Mouse (Mus musculus) bone marrow macrophage, adult 2 months (primary cell): ENCODE measurements at regions not wholly inside any gene's neighbourhood (a gene's known extent, or its start where the extent isn't known, plus 50 kb on each side); places are given as distances from the start of the nearest gene placed in this dataset.

Source experiments
- CTCF ChIP-seq: IDR thresholded peaks from 2 replicates; pipeline ENCODE4 v1.5.1; 2012; ENCODE audit warnings: low read depth, mild to moderate bottlenecking, low read length, moderate library complexity
- POLR2A ChIP-seq: IDR thresholded peaks from 2 replicates; pipeline ENCODE4 v1.6.1; 2012; ENCODE audit warnings: mild to moderate bottlenecking, low read depth, low read length, borderline replicate concordance

- TF ChIP-seq CTCF = no peak
- no peak for TF ChIP-seq POLR2A
These were observed 200.6 kb upstream of the Tas2r119 start for GRCm38 (mm10) chr15:31976461-31976860.
